ENCODE assay signal across 8 mouse cellular contexts in genomic region chr12:99305784-99306535, GRCm38 (mm10).
DNase-seq lines count a peak whose midpoint lies in the region; ATAC-seq and TF ChIP-seq lines count a peak whose summit lies in the region.

No protein-coding gene starts in this region.

- H3K36me3 ChIP-seq in heart, embryonic 10.5 days: no peaks in the 10 kb centered on the region
- no peaks in the 10 kb centered on the region for H3K36me3 ChIP-seq in midbrain, embryonic 12.5 days

- H3K9ac ChIP-seq in midbrain, embryonic 12.5 days (replicated peaks): no peak overlapping the region

- no peaks in the 10 kb centered on the region for H3K9me3 ChIP-seq in heart, embryonic 10.5 days
- no peaks in the 10 kb centered on the region for H3K9me3 ChIP-seq in midbrain, embryonic 12.5 days

- H3K4me3 ChIP-seq in layer of hippocampus, adult 2 months: no peak overlapping the region
- peak overlapping the region; percentile 34 for H3K4me3 ChIP-seq in heart, embryonic 10.5 days
- H3K4me3 ChIP-seq in midbrain, embryonic 12.5 days: no peak overlapping the region

- TF ChIP-seq CTCF in layer of hippocampus, adult 2 months (conservative IDR thresholded peaks at IDR 0.05): no peak

- 0 out of 2 replicates have a peak, but pooled peaks have one; percentile 20 for ATAC-seq in midbrain, embryonic 12.5 days (ENCODE audit: low FRiP score, low read depth)

- peaks cover 55% of the 10 kb centered on the region for H3K4me1 ChIP-seq in heart, embryonic 10.5 days
- peaks cover 63% of the 10 kb centered on the region for H3K4me1 ChIP-seq in midbrain, embryonic 12.5 days

- WGBS in heart, embryonic 10.5 days: 38% methylated on average over 14 of the region's 14 CpGs
- WGBS in midbrain, embryonic 12.5 days: 58% methylated on average over 14 of the region's 14 CpGs

- peak overlapping the region; percentile 73 for H3K27ac ChIP-seq in layer of hippocampus, adult 2 months
- H3K27ac ChIP-seq in heart, embryonic 10.5 days: peak overlapping the region; percentile 83
- H3K27ac ChIP-seq in midbrain, embryonic 12.5 days (replicated peaks): peak overlapping the region; percentile 52

- DNase-seq in layer of hippocampus, adult 2 months (ENCODE audit: low spot score in 2 of 2): no peak
- no peak for DNase-seq in layer of hippocampus, adult 8-10 months (ENCODE audit: low spot score in 2 of 2)
- peak; percentile 64 for DNase-seq in embryo, embryonic 11 days
- DNase-seq in heart, embryonic 10.5 days (ENCODE audit: low spot score): peak; percentile 85
- no peak for DNase-seq in frontal cortex, postnatal 14 days (ENCODE audit: low spot score in 2 of 2)
- no peak for DNase-seq in cerebellum, postnatal 36 days
- DNase-seq in adrenal gland, postnatal 36 days: no peak

- no peaks in the 10 kb centered on the region for H3K27me3 ChIP-seq in heart, embryonic 10.5 days (ENCODE audit: insufficient read depth, poor library complexity, severe bottlenecking)
- no peaks in the 10 kb centered on the region for H3K27me3 ChIP-seq in midbrain, embryonic 12.5 days

- no peak overlapping the region for H3K4me2 ChIP-seq in midbrain, embryonic 12.5 days (replicated peaks)

Comparison
In these comparisons a context has a peak if more than half of its experiments do, and no peak if none do; other contexts are left out.
1. DNase-seq: peak in embryo, embryonic 11 days (single experiment) and heart, embryonic 10.5 days (single experiment); none in layer of hippocampus, adult 2 months (0 of 2), layer of hippocampus, adult 8-10 months (0 of 2), frontal cortex, postnatal 14 days (0 of 2), cerebellum, postnatal 36 days (0 of 2) and adrenal gland, postnatal 36 days (0 of 2).
2. Peak in every context shown above with its lines, with median percentiles within 50 percentile points of each other: H3K27ac ChIP-seq.